Mouse (Mus musculus) kidney, postnatal 0 days (tissue): ENCODE measurements around the gene Nfic. TPM values are rescaled to one million over a fixed set of nuclear protein-coding genes. Genes with fewer than 3 reads are reported as not detected.
A peak's percentile ranks its signal among the peaks of the same experiment; 100 is the strongest.

Experiments used
- ATAC-seq: fragments of 200-750 bp; cut with Nextera tagmentation; replicated peaks from 2 replicates; pipeline ENCODE4 v1.8.0; 2017; ENCODE audit warnings: low read depth, moderate number of reproducible peaks, moderate TSS enrichment, moderate library complexity; ENCODE audit not compliant: low FRiP score
- DNase-seq: peaks from one replicate; pipeline ENCODE4 v3.0.0-alpha.2; 2016; ENCODE audit warnings: low spot score
- H3K27ac ChIP-seq: fragments of 300-500 bp; sonication (generic); 2 replicates; pipeline ENCODE4 v1.5.1; 2014; ENCODE audit warnings: mild to moderate bottlenecking
- H3K27me3 ChIP-seq: fragments of 300-500 bp; sonication (generic); 2 replicates; pipeline ENCODE4 v1.6.1; 2014; ENCODE audit warnings: low read length, mixed read lengths; ENCODE audit not compliant: insufficient read depth
- H3K36me3 ChIP-seq: fragments of 300-500 bp; sonication (generic); 2 replicates; pipeline ENCODE4 v1.6.1; 2014; ENCODE audit warnings: low read length, mixed read lengths; ENCODE audit not compliant: insufficient read depth
- H3K4me1 ChIP-seq: fragments of 300-500 bp; sonication (generic); replicated peaks from 2 replicates; pipeline ENCODE4 v1.6.1; 2014; ENCODE audit warnings: antibody characterized with exemption, low read length, mixed read lengths; ENCODE audit not compliant: insufficient read depth
- H3K4me2 ChIP-seq: fragments of 300-500 bp; sonication (generic); 2 replicates; pipeline ENCODE4 v1.6.1; 2014; ENCODE audit warnings: mild to moderate bottlenecking, low read length, moderate library complexity, mixed read lengths
- H3K4me3 ChIP-seq: fragments of 300-500 bp; sonication (generic); replicated peaks from 2 replicates; pipeline ENCODE4 v1.5.1; 2014; ENCODE audit warnings: low read depth, low read length
- H3K9ac ChIP-seq: fragments of 300-500 bp; sonication (generic); 2 replicates; pipeline ENCODE4 v1.6.1; 2014; ENCODE audit warnings: low read depth, low read length
- H3K9me3 ChIP-seq: fragments of 300-500 bp; sonication (generic); replicated peaks from 2 replicates; pipeline ENCODE4 v1.6.1; 2016; ENCODE audit warnings: low read length, inconsistent platforms, mixed read lengths
- CTCF ChIP-seq: IDR thresholded peaks from 2 replicates; pipeline ENCODE4 v1.5.1; 2016; ENCODE audit warnings: antibody characterized with exemption, low read depth, mild to moderate bottlenecking, moderate library complexity
- WGBS: fragments of 180-500 bp; shearing (Covaris S2); extraction: QIAGEN DNeasy Blood & Tissue Kit; methylation state at CpG from one replicate; pipeline ENCODE4 v1.1.7; 2014; 5-methylcytosine and 5-hydroxymethylcytosine counted together
- polyA plus RNA-seq: library from polyadenylated mRNA; unstranded; fragments of >200 nt; fragmentation: Nextera tagmentation; extraction: Ambion mirVana; gene quantifications from 2 replicates; pipeline ENCODE4 v1.2.1, GENCODE M21; 2015

Nfic gene
- polyA plus RNA-seq, 1 experiment from 2014 or later, result 62.3 TPM

GRCm38 (mm10) chr10:81418216-81419070, 37.0 kb downstream of the Nfic start:
- Histone ChIP-seq H3K4me3 (no peak overlapping the region), H3K9ac (no peak overlapping the region), H3K36me3 (peaks cover 15% of the 10 kb centered on the region; the same call in 1 of the 2 replicates), H3K4me1 (peaks cover 37% of the 10 kb centered on the region), H3K27ac (no peak overlapping the region), H3K27me3 (no peaks in the 10 kb centered on the region), H3K4me2 (no peak overlapping the region), H3K9me3 (no peaks in the 10 kb centered on the region)
- no peak for DNase-seq
- no peak for ATAC-seq
- no peak for TF ChIP-seq CTCF
- WGBS, result 48% methylated on average over 11 of the region's 11 CpGs

- H3K4me3 ChIP-seq, result no peak overlapping the region
- peak overlapping the region; percentile 52 for H3K4me2 ChIP-seq
- peak overlapping the region; percentile 23; the same call in 1 of the 2 replicates for H3K9ac ChIP-seq
- DNase-seq (no peak), ATAC-seq (peak; percentile 0; the same call in 1 of the 2 replicates)
- peak overlapping the region; percentile 70 for H3K27ac ChIP-seq
- 59% methylated on average over 12 of the region's 12 CpGs for WGBS
- no peaks in the 10 kb centered on the region for H3K9me3 ChIP-seq
- no peak for TF ChIP-seq CTCF
- peaks cover 40% of the 10 kb centered on the region for H3K4me1 ChIP-seq
- no peaks in the 10 kb centered on the region for H3K27me3 ChIP-seq
- H3K36me3 ChIP-seq, result peaks cover 15% of the 10 kb centered on the region; the same call in 1 of the 2 replicates
These were observed 37.9 kb downstream of the Nfic start for GRCm38 (mm10) chr10:81417227-81418215.

- DNase-seq (peak; percentile 84), ATAC-seq (peak; percentile 64)
- WGBS, result 7% methylated on average over 24 of the region's 26 CpGs
- Histone ChIP-seq H3K27me3 (no peaks in the 10 kb centered on the region), H3K9me3 (no peaks in the 10 kb centered on the region), H3K4me1 (peaks cover 48% of the 10 kb centered on the region), H3K36me3 (peaks cover 15% of the 10 kb centered on the region; the same call in 1 of the 2 replicates), H3K9ac (peak overlapping the region; percentile 23; the same call in 1 of the 2 replicates), H3K4me2 (peak overlapping the region; percentile 52), H3K4me3 (no peak overlapping the region), H3K27ac (peak overlapping the region; percentile 70)
- peak; percentile 64 for TF ChIP-seq CTCF
These were observed 38.7 kb downstream of the Nfic start for GRCm38 (mm10) chr10:81416581-81417226.

GRCm38 (mm10) chr10:81415549-81416310, 39.7 kb downstream of the Nfic start:
- Histone ChIP-seq H3K27me3 (no peaks in the 10 kb centered on the region), H3K27ac (peak overlapping the region; percentile 14; the same call in 1 of the 2 replicates), H3K4me2 (no peak overlapping the region), H3K36me3 (peaks cover 15% of the 10 kb centered on the region; the same call in 1 of the 2 replicates), H3K9ac (no peak overlapping the region), H3K4me1 (peaks cover 55% of the 10 kb centered on the region), H3K9me3 (no peaks in the 10 kb centered on the region), H3K4me3 (no peak overlapping the region)
- DNase-seq (no peak), ATAC-seq (no peak)
- WGBS, result 69% methylated on average over 17 of the region's 17 CpGs
- TF ChIP-seq CTCF, result no peak

- Histone ChIP-seq H3K4me2 (no peak overlapping the region), H3K9ac (no peak overlapping the region), H3K9me3 (no peaks in the 10 kb centered on the region), H3K4me3 (no peak overlapping the region), H3K27me3 (no peaks in the 10 kb centered on the region), H3K27ac (no peak overlapping the region; the same call in 1 of the 2 replicates), H3K36me3 (peaks cover 12% of the 10 kb centered on the region; the same call in 1 of the 2 replicates), H3K4me1 (peaks cover 55% of the 10 kb centered on the region)
- DNase-seq (no peak), ATAC-seq (no peak)
- WGBS, result 82% methylated on average over 5 of the region's 5 CpGs
- TF ChIP-seq CTCF, result no peak
These were observed 40.3 kb downstream of the Nfic start for GRCm38 (mm10) chr10:81415146-81415545.
